Mouse (Mus musculus) limb, embryonic 10.5 days (tissue): ENCODE measurements around the gene Ppp2r1b. TPM values are rescaled to one million over a fixed set of nuclear protein-coding genes. Genes with fewer than 3 reads are reported as not detected.

Experiments used
- DNase-seq: peaks from one replicate; pipeline ENCODE4 v3.0.0-alpha.2; 2017; ENCODE audit warnings: low spot score
- H3K27ac ChIP-seq: fragments of 300-500 bp; sonication (generic); 2 replicates; pipeline ENCODE4 v1.5.1; 2016; ENCODE audit warnings: mild to moderate bottlenecking
- H3K27me3 ChIP-seq: fragments of 300-500 bp; sonication (generic); 2 replicates; pipeline ENCODE4 v1.6.1; 2016; ENCODE audit warnings: low read depth, mild to moderate bottlenecking; ENCODE audit not compliant: poor library complexity, severe bottlenecking
- H3K36me3 ChIP-seq: fragments of 300-500 bp; sonication (generic); 2 replicates; pipeline ENCODE4 v1.6.1; 2016; ENCODE audit warnings: mild to moderate bottlenecking, moderate library complexity
- H3K4me1 ChIP-seq: fragments of 300-500 bp; sonication (generic); 2 replicates; pipeline ENCODE4 v1.6.1; 2016
- H3K4me3 ChIP-seq: fragments of 300-500 bp; sonication (generic); 2 replicates; pipeline ENCODE4 v1.5.1; 2016; ENCODE audit warnings: mild to moderate bottlenecking, moderate library complexity
- H3K9me3 ChIP-seq: fragments of 300-500 bp; sonication (generic); replicated peaks from 2 replicates; pipeline ENCODE4 v1.6.1; 2016; ENCODE audit warnings: mild to moderate bottlenecking
- WGBS: fragments of 180-500 bp; shearing (Covaris S2); methylation state at CpG from one replicate; pipeline ENCODE4 v1.1.7; 2016; 5-methylcytosine and 5-hydroxymethylcytosine counted together
- polyA plus RNA-seq: library from polyadenylated mRNA; unstranded; fragments of >200 nt; fragmentation: Nextera tagmentation; extraction: Ambion mirVana; gene quantifications from 2 replicates; pipeline ENCODE4 v1.2.1, GENCODE M21; 2016

Ppp2r1b gene
- 159 and 177 TPM in 2 replicates for polyA plus RNA-seq

DNA sequence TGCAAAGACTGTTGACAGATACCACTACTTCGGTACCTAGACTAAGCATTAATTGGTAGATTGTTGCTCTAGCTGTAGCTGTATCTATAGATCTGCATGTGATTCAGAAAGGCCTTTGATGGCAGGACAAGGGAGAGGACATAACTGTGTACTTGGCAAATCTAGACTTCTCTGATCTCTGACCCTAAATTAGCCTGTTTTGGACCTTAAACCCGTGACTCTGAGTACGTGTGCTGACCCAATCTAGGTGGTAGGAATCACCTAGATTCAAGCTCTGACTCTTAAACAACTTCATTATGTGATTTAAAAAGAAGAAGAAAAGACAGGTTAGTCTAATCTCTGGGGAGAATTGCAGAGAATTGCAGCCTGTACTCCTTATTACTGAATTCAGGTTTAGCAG, at the start of gene Ppp2r1b:
TSS of gene Ppp2r1b (plus strand) at position 221 of the 400 bp plus-strand sequence.
- Histone ChIP-seq H3K27me3 (no peaks in the 10 kb centered on the region), H3K4me3 (no peak within 1 kb of the TSS), H3K27ac (no peak within 1 kb of the TSS), H3K9me3 (no peaks in the 10 kb centered on the region), H3K36me3 (peaks cover 21% of the 10 kb centered on the region), H3K4me1 (peaks cover 14% of the 10 kb centered on the region; the same call in 1 of the 2 replicates)
- DNase-seq = no peak
- 94% methylated on average over 3 of the region's 3 CpGs for WGBS

DNA sequence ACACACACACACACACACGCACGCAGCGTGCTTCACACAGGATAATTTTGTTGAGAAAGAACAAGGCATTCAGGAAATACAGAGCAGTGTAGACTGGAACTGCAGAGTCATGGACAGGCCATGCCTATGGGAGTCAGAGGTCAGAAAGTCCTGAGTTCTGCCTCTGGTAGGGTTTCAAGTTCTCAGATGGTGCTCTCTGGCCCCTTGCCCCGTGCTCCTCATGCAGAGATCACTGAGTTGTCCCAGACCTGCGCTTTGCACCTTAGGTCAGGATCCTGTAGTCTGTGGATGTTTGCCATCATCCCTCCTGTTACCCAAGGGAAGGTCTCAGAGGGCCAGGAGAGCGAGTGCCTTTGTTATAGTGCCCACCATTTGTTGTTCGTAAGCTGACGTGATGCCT, 48.3 kb upstream of the Ppp2r1b start:
- WGBS = 90% methylated on average over 8 of the region's 8 CpGs
- H3K36me3 ChIP-seq = peaks cover 66% of the 10 kb centered on the region
- no peaks in the 10 kb centered on the region for H3K4me1 ChIP-seq
- no peak overlapping the region for H3K27ac ChIP-seq
- no peaks in the 10 kb centered on the region for H3K9me3 ChIP-seq
- H3K27me3 ChIP-seq = no peaks in the 10 kb centered on the region
- no peak overlapping the region for H3K4me3 ChIP-seq
- DNase-seq = no peak

DNA sequence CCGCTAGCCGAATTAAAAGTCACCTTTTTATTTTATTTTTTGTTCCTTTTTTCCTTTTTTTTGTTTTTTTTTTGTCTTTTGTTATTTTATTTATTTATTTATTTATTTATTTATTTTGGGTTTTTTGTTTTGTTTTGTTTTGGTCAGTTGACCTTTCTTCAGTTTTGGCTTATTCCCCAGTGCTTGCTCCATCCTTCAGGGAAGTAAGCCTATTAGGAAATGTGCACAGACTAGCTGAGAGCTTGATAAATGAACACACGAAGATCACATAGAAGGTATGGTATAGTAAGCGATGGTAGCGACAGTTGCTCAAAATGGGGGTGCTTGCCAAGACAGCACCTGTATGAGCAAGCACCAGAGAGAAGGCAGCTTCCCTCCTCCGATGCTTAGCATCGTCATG, 47.5 kb upstream of the Ppp2r1b start:
- 96% methylated on average over 7 of the region's 7 CpGs for WGBS
- Histone ChIP-seq H3K27me3 (no peaks in the 10 kb centered on the region), H3K36me3 (peaks cover 66% of the 10 kb centered on the region), H3K9me3 (no peaks in the 10 kb centered on the region), H3K27ac (no peak overlapping the region), H3K4me3 (no peak overlapping the region), H3K4me1 (no peaks in the 10 kb centered on the region)
- DNase-seq = no peak

- Histone ChIP-seq H3K4me3 (no peak overlapping the region), H3K36me3 (peaks cover 70% of the 10 kb centered on the region), H3K27me3 (no peaks in the 10 kb centered on the region), H3K4me1 (no peaks in the 10 kb centered on the region), H3K9me3 (no peaks in the 10 kb centered on the region), H3K27ac (no peak overlapping the region)
- DNase-seq = no peak
- WGBS = 87% methylated on average over 5 of the region's 5 CpGs
These were observed 46.7 kb upstream of the Ppp2r1b start for GRCm38 (mm10) chr9:50798368-50798767.

- no peaks in the 10 kb centered on the region for H3K27me3 ChIP-seq
- no peaks in the 10 kb centered on the region for H3K9me3 ChIP-seq
- H3K4me3 ChIP-seq = no peak overlapping the region
- H3K27ac ChIP-seq = no peak overlapping the region
- peaks cover 73% of the 10 kb centered on the region for H3K36me3 ChIP-seq
- WGBS = 67% methylated on average over 2 of the region's 2 CpGs
- H3K4me1 ChIP-seq = no peaks in the 10 kb centered on the region
- peak; percentile 34 for DNase-seq
These were observed 44.1 kb upstream of the Ppp2r1b start for GRCm38 (mm10) chr9:50800985-50801384.

- Histone ChIP-seq H3K27me3 (no peaks in the 10 kb centered on the region), H3K27ac (no peak overlapping the region), H3K4me1 (no peaks in the 10 kb centered on the region), H3K4me3 (no peak overlapping the region), H3K36me3 (peaks cover 83% of the 10 kb centered on the region), H3K9me3 (no peaks in the 10 kb centered on the region)
- DNase-seq = no peak
- 88% methylated on average over 7 of the region's 7 CpGs for WGBS
These were observed 41.9 kb upstream of the Ppp2r1b start for GRCm38 (mm10) chr9:50803055-50803671.

GRCm38 (mm10) chr9:50808471-50808870, 36.6 kb upstream of the Ppp2r1b start:
- Histone ChIP-seq H3K27me3 (no peaks in the 10 kb centered on the region), H3K4me3 (no peak overlapping the region), H3K4me1 (no peaks in the 10 kb centered on the region), H3K36me3 (peaks cover 90% of the 10 kb centered on the region), H3K9me3 (no peaks in the 10 kb centered on the region), H3K27ac (no peak overlapping the region)
- 89% methylated on average over 6 of the region's 6 CpGs for WGBS
- DNase-seq = no peak

DNA sequence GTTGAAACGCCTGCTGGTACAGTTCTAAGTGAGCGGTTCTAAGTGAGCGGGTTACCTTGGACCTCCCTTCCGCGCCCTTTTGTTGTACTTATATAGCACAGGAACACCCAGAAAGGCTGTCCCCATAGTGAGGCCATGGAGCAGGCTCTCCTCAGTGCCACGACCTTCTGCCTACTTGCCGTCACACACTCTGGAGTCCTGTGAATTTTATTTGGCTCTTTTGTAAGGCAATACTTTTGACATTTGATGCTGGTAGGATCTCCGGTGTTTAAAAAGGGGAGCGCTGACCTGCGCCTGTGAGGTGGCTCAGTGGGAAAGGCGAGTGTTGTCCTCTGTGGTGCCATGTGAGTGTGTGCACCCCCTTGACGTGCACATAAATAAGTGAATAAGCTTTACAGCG, 36.0 kb upstream of the Ppp2r1b start:
- peaks cover 90% of the 10 kb centered on the region for H3K36me3 ChIP-seq
- 89% methylated on average over 13 of the region's 13 CpGs for WGBS
- H3K4me1 ChIP-seq = no peaks in the 10 kb centered on the region
- no peak for DNase-seq
- H3K9me3 ChIP-seq = no peaks in the 10 kb centered on the region
- no peaks in the 10 kb centered on the region for H3K27me3 ChIP-seq
- H3K4me3 ChIP-seq = no peak overlapping the region
- no peak overlapping the region for H3K27ac ChIP-seq

DNA sequence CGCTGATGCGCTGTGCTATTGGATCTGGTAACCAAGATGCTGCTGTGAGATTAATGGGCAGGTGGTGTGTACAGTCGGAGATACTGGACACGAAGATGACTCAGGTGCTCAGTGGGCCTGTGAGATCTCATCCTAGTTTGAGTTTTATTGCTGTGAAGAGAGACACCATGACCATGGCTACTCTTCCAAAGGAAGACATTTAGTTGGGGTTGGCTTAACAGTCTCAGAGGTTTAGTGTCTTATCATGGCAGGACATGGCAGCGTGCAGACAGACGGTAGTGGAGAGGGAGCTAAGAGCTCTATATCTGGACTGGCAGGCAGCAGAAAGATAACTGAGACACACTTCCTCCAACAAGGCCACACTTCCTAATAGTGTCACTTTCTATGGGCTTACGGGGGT, 33.9 kb upstream of the Ppp2r1b start:
- WGBS = 96% methylated on average over 7 of the region's 7 CpGs
- H3K36me3 ChIP-seq = peaks cover 90% of the 10 kb centered on the region
- H3K9me3 ChIP-seq = no peaks in the 10 kb centered on the region
- no peak overlapping the region for H3K4me3 ChIP-seq
- no peaks in the 10 kb centered on the region for H3K4me1 ChIP-seq
- DNase-seq = no peak
- H3K27ac ChIP-seq = no peak overlapping the region
- H3K27me3 ChIP-seq = no peaks in the 10 kb centered on the region

- WGBS = 80% methylated on average over 2 of the region's 2 CpGs
- Histone ChIP-seq H3K4me3 (no peak overlapping the region), H3K27ac (no peak overlapping the region), H3K9me3 (no peaks in the 10 kb centered on the region), H3K4me1 (no peaks in the 10 kb centered on the region), H3K36me3 (peaks cover 90% of the 10 kb centered on the region), H3K27me3 (no peaks in the 10 kb centered on the region)
- no peak for DNase-seq
These were observed 33.4 kb upstream of the Ppp2r1b start for GRCm38 (mm10) chr9:50811746-50812145.

DNA sequence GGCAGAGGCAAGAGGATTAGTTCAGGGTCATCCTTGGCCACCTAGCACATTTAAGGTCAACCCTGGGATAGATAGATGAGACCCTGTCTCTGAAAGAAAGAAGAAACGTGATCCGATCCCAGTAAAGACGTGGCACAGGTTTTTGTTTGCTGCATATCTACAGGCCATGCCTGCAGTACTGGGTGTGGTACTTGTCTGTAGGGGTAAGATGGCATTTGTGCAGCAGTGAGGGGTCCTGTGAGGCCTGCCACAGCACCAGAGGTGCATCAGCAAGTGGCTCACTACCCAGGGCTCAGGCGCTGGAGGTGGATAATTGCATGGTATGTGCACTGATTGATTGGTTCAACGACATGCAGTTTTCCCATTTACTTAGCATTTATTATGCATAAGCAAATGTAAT, 31.3 kb upstream of the Ppp2r1b start:
- Histone ChIP-seq H3K36me3 (peaks cover 86% of the 10 kb centered on the region), H3K4me3 (no peak overlapping the region), H3K27ac (no peak overlapping the region), H3K9me3 (no peaks in the 10 kb centered on the region), H3K4me1 (no peaks in the 10 kb centered on the region), H3K27me3 (no peaks in the 10 kb centered on the region)
- WGBS = 96% methylated on average over 5 of the region's 5 CpGs
- DNase-seq = no peak

DNA sequence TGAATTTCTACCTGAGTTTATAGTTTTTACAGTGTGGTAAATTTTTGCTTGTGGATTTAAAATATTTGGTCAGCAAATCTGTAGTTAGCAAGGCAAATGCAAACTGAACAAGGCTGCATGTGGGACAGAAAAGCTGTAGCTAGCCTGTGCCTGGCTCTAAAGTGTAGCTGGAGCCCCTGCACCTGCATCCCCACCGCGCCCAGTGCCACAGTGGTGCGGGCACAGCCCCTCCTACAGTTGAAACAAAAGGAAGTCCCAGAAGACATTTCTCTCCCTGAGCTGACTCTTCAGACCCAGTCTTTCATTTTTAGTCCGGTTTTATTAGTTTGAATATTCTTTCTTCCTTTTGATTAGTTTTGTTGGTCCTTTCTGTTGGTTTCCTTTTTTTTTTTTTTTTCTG, 29.4 kb upstream of the Ppp2r1b start:
- H3K36me3 ChIP-seq = peaks cover 78% of the 10 kb centered on the region

DNA sequence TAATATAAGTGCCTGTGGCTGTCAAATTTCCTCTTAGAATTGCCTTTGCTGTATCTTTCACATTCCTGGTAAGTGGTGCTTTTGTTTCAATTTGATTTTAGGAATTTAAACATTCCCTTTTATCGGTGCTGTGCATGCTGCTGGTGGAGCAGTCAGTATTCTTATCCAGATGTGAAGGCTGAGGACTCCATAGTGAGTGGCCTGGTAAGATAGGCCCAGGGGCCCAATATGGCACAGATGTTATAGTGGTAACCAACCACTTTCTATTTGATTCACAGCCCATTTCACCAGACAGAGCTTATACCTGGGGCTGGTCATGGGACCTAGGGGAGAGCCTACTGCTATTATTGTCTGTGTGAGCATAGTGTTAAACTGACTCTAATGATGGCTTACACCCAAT, 28.6 kb upstream of the Ppp2r1b start:
- Histone ChIP-seq H3K9me3 (no peaks in the 10 kb centered on the region), H3K4me3 (no peak overlapping the region), H3K36me3 (peaks cover 78% of the 10 kb centered on the region), H3K27me3 (no peaks in the 10 kb centered on the region), H3K27ac (no peak overlapping the region), H3K4me1 (no peaks in the 10 kb centered on the region)
- DNase-seq = no peak
- 89% methylated on average over 1 of the region's 1 CpGs for WGBS

More for the DNA sequence above, 29.4 kb upstream of the Ppp2r1b start:
- no peak for DNase-seq
- Histone ChIP-seq H3K27ac (no peak overlapping the region), H3K4me1 (no peaks in the 10 kb centered on the region), H3K4me3 (no peak overlapping the region), H3K27me3 (no peaks in the 10 kb centered on the region), H3K9me3 (no peaks in the 10 kb centered on the region)
- 97% methylated on average over 4 of the region's 4 CpGs for WGBS

DNA sequence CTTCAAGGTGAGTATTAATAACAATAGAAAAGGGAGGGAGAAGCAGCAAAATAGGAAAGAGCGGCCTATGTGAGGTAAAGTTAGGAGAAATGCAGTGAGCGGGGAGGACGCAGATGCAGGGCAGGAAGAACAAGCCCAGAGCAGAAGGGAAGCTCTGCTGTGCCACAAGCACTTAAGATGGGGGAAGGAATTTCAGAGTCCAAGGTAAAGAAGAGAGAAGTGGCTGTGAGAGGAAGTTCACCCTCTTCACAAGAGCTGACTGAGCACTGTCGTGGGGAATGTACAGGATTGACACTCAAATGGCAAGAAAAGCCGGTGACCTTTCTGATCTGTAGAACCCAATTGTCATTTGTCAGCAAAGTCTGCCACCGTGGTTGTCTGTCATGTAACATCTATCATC, 27.1 kb upstream of the Ppp2r1b start:
- DNase-seq = no peak
- H3K4me1 ChIP-seq = no peaks in the 10 kb centered on the region
- 92% methylated on average over 6 of the region's 6 CpGs for WGBS
- no peaks in the 10 kb centered on the region for H3K27me3 ChIP-seq
- H3K27ac ChIP-seq = no peak overlapping the region
- no peak overlapping the region for H3K4me3 ChIP-seq
- peaks cover 80% of the 10 kb centered on the region for H3K36me3 ChIP-seq
- no peaks in the 10 kb centered on the region for H3K9me3 ChIP-seq
